Mouse (Mus musculus) lung, adult 2 months (tissue): Measurements from ENCODE around the gene Slu7.

ENCODE experiments used
- CTCF ChIP-seq: fragments of 200-500 bp; IDR thresholded peaks from 2 replicates; pipeline ENCODE4 v1.5.1; 2011; ENCODE audit warnings: mild to moderate bottlenecking, low read length, control low read depth; ENCODE audit not compliant: insufficient read depth
- POLR2A ChIP-seq: fragments of 200-500 bp; IDR thresholded peaks from 2 replicates; pipeline ENCODE4 v1.6.1; 2011; ENCODE audit warnings: low read depth, mild to moderate bottlenecking, control low read depth, low read length, borderline replicate concordance; ENCODE audit errors: extremely low read depth

- TF ChIP-seq CTCF (no peak), POLR2A (no peak)
These were observed 9.6 kb downstream of the Slu7 start for GRCm38 (mm10) chr11:43443183-43443582.
